In genomic region chr11:115911134-115911561, GRCm38 (mm10) we compare ENCODE assay signal across 9 mouse cellular contexts. TPM values are rescaled to one million over a fixed set of nuclear protein-coding genes. Genes with fewer than 3 reads are reported as not detected.
DNase-seq lines count a peak whose midpoint lies in the region; ATAC-seq and TF ChIP-seq lines count a peak whose summit lies in the region.
"Had no signal": no experiment of that assay in that cellular context is flagged by ENCODE, and none has a peak within 500 bp of the region (broad histone marks: within the 10 kb centered on the region; RNA-seq: fewer than 3 reads in every experiment).

No protein-coding gene starts in this region.

- H3K4me3 ChIP-seq in heart, embryonic 16.5 days (ENCODE audit: low read length): no peak overlapping the region
- no peak overlapping the region for H3K4me3 ChIP-seq in heart, adult 2 months
- H3K4me3 ChIP-seq in MEL (ENCODE audit: control insufficient read depth in 1 of 2, insufficient read depth in 1 of 2, low read depth in 2 of 2, low read length in 2 of 2): peak overlapping the region in 1 of 2 experiments; percentile 22; a peak in 1 of 4 replicates
- no peak overlapping the region for H3K4me3 ChIP-seq in intestine, embryonic 16.5 days (ENCODE audit: low read length)
- H3K4me3 ChIP-seq in megakaryocyte, embryonic 14.5 days (replicated peaks): peak overlapping the region; percentile 43
- no peak overlapping the region for H3K4me3 ChIP-seq in hindbrain, embryonic 10.5 days

- peak overlapping the region; percentile 75 for H3K27ac ChIP-seq in heart, embryonic 16.5 days (ENCODE audit: low read length)
- no peak overlapping the region for H3K27ac ChIP-seq in heart, adult 2 months
- peak overlapping the region; percentile 96 for H3K27ac ChIP-seq in MEL (ENCODE audit: control insufficient read depth, low read depth, low read length)
- H3K27ac ChIP-seq in intestine, embryonic 16.5 days (ENCODE audit: low read length): peak overlapping the region; percentile 97
- no peak overlapping the region for H3K27ac ChIP-seq in hindbrain, embryonic 10.5 days

- intact Hi-C loops in heart, adult 2 months (cut with DNase I): no loop called here

- H3K79me2 ChIP-seq in heart, adult 2 months (replicated peaks; ENCODE audit: control insufficient read depth, insufficient read depth, low read length): no peaks in the 10 kb centered on the region
- H3K79me2 ChIP-seq in MEL (ENCODE audit: control insufficient read depth, insufficient read depth, low read length, poor library complexity): no peaks in the 10 kb centered on the region

- 54% methylated on average over 5 of the region's 5 CpGs for WGBS in heart, embryonic 16.5 days
- 30% methylated on average over 5 of the region's 5 CpGs for WGBS in heart, adult 2 months
- WGBS in intestine, embryonic 16.5 days: 67% methylated on average over 5 of the region's 5 CpGs
- WGBS in hindbrain, embryonic 10.5 days: 95% methylated on average over 5 of the region's 5 CpGs

- no peak for TF ChIP-seq EP300 in heart, adult 2 months (IDR thresholded peaks at IDR 0.05; ENCODE audit: insufficient read depth, low read depth, low read length)
- TF ChIP-seq EP300 in MEL (IDR thresholded peaks at IDR 0.05; ENCODE audit: low read depth in 1 of 2, low read length in 2 of 2): peak in 1 of 2 experiments; percentile 92; a peak in 2 of 4 replicates

- 0 out of 2 replicates have a peak overlapping the region, but pooled peaks have one; percentile 21 for H3K9ac ChIP-seq in heart, embryonic 16.5 days (ENCODE audit: low read length)
- no peak overlapping the region for H3K9ac ChIP-seq in heart, adult 2 months (ENCODE audit: low read depth, low read length)
- peak overlapping the region; percentile 58 for H3K9ac ChIP-seq in MEL (ENCODE audit: control insufficient read depth, low read depth, low read length, poor library complexity, severe bottlenecking)
- peak overlapping the region; percentile 59; the same call in 1 of the 2 replicates for H3K9ac ChIP-seq in intestine, embryonic 16.5 days (ENCODE audit: low read depth, low read length)

- H3K36me3 ChIP-seq in heart, embryonic 16.5 days (ENCODE audit: control insufficient read depth, insufficient read depth): peaks cover 25% of the 10 kb centered on the region
- H3K36me3 ChIP-seq in heart, adult 2 months (ENCODE audit: control insufficient read depth, insufficient read depth, low read length): no peaks in the 10 kb centered on the region; the same call in 1 of the 2 replicates
- peaks cover 0 to 24% of the 10 kb centered on the region in 2 experiments; a peak in 2 of 4 replicates for H3K36me3 ChIP-seq in MEL (ENCODE audit: control insufficient read depth in 1 of 2, insufficient read depth in 2 of 2, low read length in 2 of 2)
- H3K36me3 ChIP-seq in intestine, embryonic 16.5 days (ENCODE audit: control insufficient read depth, insufficient read depth, low read length): no peaks in the 10 kb centered on the region
- peaks cover 87% of the 10 kb centered on the region for H3K36me3 ChIP-seq in megakaryocyte, embryonic 14.5 days (replicated peaks; ENCODE audit: low read length)
- peaks cover 74% of the 10 kb centered on the region for H3K36me3 ChIP-seq in hindbrain, embryonic 10.5 days

- DNase-seq in heart, adult 2 months: no peak
- DNase-seq in MEL (ENCODE audit: low read depth, low spot score): peak; percentile 98
- DNase-seq in right cerebral cortex, adult 18-20 months: no peak
- DNase-seq in hindbrain, embryonic 10.5 days (ENCODE audit: low spot score): no peak
- DNase-seq in adrenal gland, postnatal 14 days: no peak

- no peaks in the 10 kb centered on the region for H3K9me3 ChIP-seq in heart, embryonic 16.5 days (replicated peaks; ENCODE audit: control insufficient read depth, low read length)
- no peaks in the 10 kb centered on the region for H3K9me3 ChIP-seq in MEL (replicated peaks; ENCODE audit: insufficient read depth, low read length)
- H3K9me3 ChIP-seq in intestine, embryonic 16.5 days (ENCODE audit: control insufficient read depth, low read length): no peaks in the 10 kb centered on the region
- no peaks in the 10 kb centered on the region for H3K9me3 ChIP-seq in megakaryocyte, embryonic 14.5 days
- H3K9me3 ChIP-seq in hindbrain, embryonic 10.5 days: no peaks in the 10 kb centered on the region

- no peak overlapping the region for H3K4me2 ChIP-seq in heart, embryonic 16.5 days (ENCODE audit: low read depth, low read length)
- peak overlapping the region; percentile 30 for H3K4me2 ChIP-seq in intestine, embryonic 16.5 days (ENCODE audit: low read depth, low read length)

- no peak for TF ChIP-seq RAD21 in MEL (IDR thresholded peaks at IDR 0.05; ENCODE audit: low read depth, low read length)

- H3K4me1 ChIP-seq in heart, embryonic 16.5 days (ENCODE audit: control insufficient read depth, insufficient read depth, low read length): peaks cover 12% of the 10 kb centered on the region
- peaks cover 7% of the 10 kb centered on the region; the same call in 1 of the 2 replicates for H3K4me1 ChIP-seq in heart, adult 2 months (ENCODE audit: control insufficient read depth, insufficient read depth, low read length)
- peaks cover 0 to 29% of the 10 kb centered on the region in 2 experiments; a peak in 2 of 4 replicates for H3K4me1 ChIP-seq in MEL (ENCODE audit: control insufficient read depth in 1 of 2, insufficient read depth in 2 of 2, low read length in 2 of 2)
- H3K4me1 ChIP-seq in intestine, embryonic 16.5 days (ENCODE audit: control insufficient read depth, insufficient read depth, low read length): no peaks in the 10 kb centered on the region; the same call in 1 of the 2 replicates
- H3K4me1 ChIP-seq in megakaryocyte, embryonic 14.5 days: peaks cover 64% of the 10 kb centered on the region
- H3K4me1 ChIP-seq in hindbrain, embryonic 10.5 days (replicated peaks): peaks cover 9% of the 10 kb centered on the region; the same call in 1 of the 2 replicates

- no peaks in the 10 kb centered on the region for H3K27me3 ChIP-seq in heart, embryonic 16.5 days (ENCODE audit: control insufficient read depth, insufficient read depth, low read length)
- H3K27me3 ChIP-seq in heart, adult 2 months (ENCODE audit: control insufficient read depth, insufficient read depth, low read length): no peaks in the 10 kb centered on the region
- no peaks in the 10 kb centered on the region for H3K27me3 ChIP-seq in MEL (ENCODE audit: control insufficient read depth in 1 of 2, insufficient read depth in 2 of 2, low read length in 2 of 2)
- no peaks in the 10 kb centered on the region for H3K27me3 ChIP-seq in intestine, embryonic 16.5 days (replicated peaks; ENCODE audit: control insufficient read depth, insufficient read depth, low read length)
- H3K27me3 ChIP-seq in megakaryocyte, embryonic 14.5 days (replicated peaks): no peaks in the 10 kb centered on the region
- H3K27me3 ChIP-seq in hindbrain, embryonic 10.5 days (ENCODE audit: insufficient read depth, poor library complexity, severe bottlenecking): no peaks in the 10 kb centered on the region

- no peak for TF ChIP-seq POLR2A in heart, adult 2 months (IDR thresholded peaks at IDR 0.05; ENCODE audit: insufficient read depth, low read depth, low read length)
- peak in 1 of 2 experiments; percentile 64; a peak in 2 of 4 replicates for TF ChIP-seq POLR2A in MEL (IDR thresholded peaks at IDR 0.05; ENCODE audit: control insufficient read depth in 1 of 2, insufficient read depth in 1 of 2, low read depth in 1 of 2, low read length in 2 of 2, poor library complexity in 1 of 2)

- ATAC-seq in heart, embryonic 16.5 days (replicated peaks; ENCODE audit: extremely low read depth, insufficient read depth, low FRiP score): peak; percentile 49; the same call in 1 of the 2 replicates
- ATAC-seq in intestine, embryonic 16.5 days: peak; percentile 82
- ATAC-seq: inflammation-experienced regulatory T-cells, adult 6 months had no signal

- TF ChIP-seq CTCF in heart, adult 2 months (IDR thresholded peaks at IDR 0.05): no peak
- no peak for TF ChIP-seq CTCF in MEL (IDR thresholded peaks at IDR 0.05 in 2 of 3, conservative IDR thresholded peaks at IDR 0.05 in 1 of 3; ENCODE audit: control insufficient read depth in 1 of 3, insufficient read depth in 1 of 3, low read depth in 2 of 3, low read length in 3 of 3, poor library complexity in 1 of 3, severe bottlenecking in 1 of 3)

RNA-seq across cellular contexts. Expression of gene Smim6, which starts 0.7 kb away (rescaled TPM):
- 3.7 and 5.7 TPM in 2 replicates for polyA plus RNA-seq in heart, embryonic 16.5 days (2015; fragmentation: Nextera tagmentation; extraction: Ambion mirVana)
- total RNA-seq in heart, adult 2 months (2021): not detected
- 0.29 and 0.35 TPM in 2 replicates for polyA plus RNA-seq in heart, adult 2 months (2012; rRNA removed)
- total RNA-seq in MEL (2012; rRNA removed): 1.2 and 1.3 TPM in 2 replicates
- polyA plus RNA-seq in MEL (2012; ENCODE audit: insufficient read depth in 1 of 2, insufficient read length in 2 of 2, low read depth in 1 of 2, low replicate concordance in 2 of 2, missing spikeins in 1 of 2): 1 to 10 TPM in 1 of 2 experiments, not detected in 1; 3.8 TPM
- polyA plus RNA-seq in intestine, embryonic 16.5 days (2015; fragmentation: Nextera tagmentation; extraction: Ambion mirVana): 33.8 and 38.6 TPM in 2 replicates
- not detected in 2 replicates for polyA plus RNA-seq in megakaryocyte, embryonic 14.5 days (2012; ENCODE audit: insufficient read depth, low replicate concordance)
- polyA plus RNA-seq in hindbrain, embryonic 10.5 days (2016; fragmentation: Nextera tagmentation; extraction: Ambion mirVana): 1.4 and 1.6 TPM in 2 replicates
- not detected in 2 replicates for total RNA-seq in adrenal gland, postnatal 14 days (2021)

RNA-seq across cellular contexts. Expression of gene Smim5, which starts 11.4 kb away (rescaled TPM):
- 68.4 and 82.9 TPM in 2 replicates for polyA plus RNA-seq in heart, embryonic 16.5 days (2015; fragmentation: Nextera tagmentation; extraction: Ambion mirVana)
- 10 to 100 TPM; 10.2 to 17.8 TPM for total RNA-seq in heart, adult 2 months (2021)
- 21.8 and 32.8 TPM in 2 replicates for polyA plus RNA-seq in heart, adult 2 months (2012; rRNA removed)
- total RNA-seq in MEL (2012; rRNA removed): 24.9 and 41.0 TPM in 2 replicates
- 10 to 100 TPM in 1 of 2 experiments, not detected in 1; 24.8 TPM for polyA plus RNA-seq in MEL (2012; ENCODE audit: insufficient read depth in 1 of 2, insufficient read length in 2 of 2, low read depth in 1 of 2, low replicate concordance in 2 of 2, missing spikeins in 1 of 2)
- 1.6 and 3.1 TPM in 2 replicates for polyA plus RNA-seq in intestine, embryonic 16.5 days (2015; fragmentation: Nextera tagmentation; extraction: Ambion mirVana)
- 6.7 and 13.1 TPM in 2 replicates for polyA plus RNA-seq in megakaryocyte, embryonic 14.5 days (2012; ENCODE audit: insufficient read depth, low replicate concordance)
- 1.4 and 4.2 TPM in 2 replicates for polyA plus RNA-seq in hindbrain, embryonic 10.5 days (2016; fragmentation: Nextera tagmentation; extraction: Ambion mirVana)
- total RNA-seq in adrenal gland, postnatal 14 days (2021): 0.82 and 1.3 TPM in 2 replicates

RNA-seq across cellular contexts. Expression of gene Sap30bp, which starts 21.9 kb away (rescaled TPM):
- 20.2 and 23.5 TPM in 2 replicates for polyA plus RNA-seq in heart, embryonic 16.5 days (2015; fragmentation: Nextera tagmentation; extraction: Ambion mirVana)
- 10 to 100 TPM; 16.4 to 18.1 TPM for total RNA-seq in heart, adult 2 months (2021)
- polyA plus RNA-seq in heart, adult 2 months (2012; rRNA removed): 9.1 and 10.8 TPM in 2 replicates
- total RNA-seq in MEL (2012; rRNA removed): 51.6 and 69.2 TPM in 2 replicates
- polyA plus RNA-seq in MEL (2012; ENCODE audit: insufficient read depth in 1 of 2, insufficient read length in 2 of 2, low read depth in 1 of 2, low replicate concordance in 2 of 2, missing spikeins in 1 of 2): 10 to 100 TPM in 1 of 2 experiments, not detected in 1; 49.1 TPM
- polyA plus RNA-seq in intestine, embryonic 16.5 days (2015; fragmentation: Nextera tagmentation; extraction: Ambion mirVana): 27.3 and 29.2 TPM in 2 replicates
- 13.5 and 14.4 TPM in 2 replicates for polyA plus RNA-seq in megakaryocyte, embryonic 14.5 days (2012; ENCODE audit: insufficient read depth, low replicate concordance)
- polyA plus RNA-seq in hindbrain, embryonic 10.5 days (2016; fragmentation: Nextera tagmentation; extraction: Ambion mirVana): 44.7 and 52.5 TPM in 2 replicates
- 40.9 and 42.9 TPM in 2 replicates for total RNA-seq in adrenal gland, postnatal 14 days (2021)

RNA-seq across cellular contexts. Expression of gene Recql5, which starts 22.1 kb away (rescaled TPM):
- polyA plus RNA-seq in heart, embryonic 16.5 days (2015; fragmentation: Nextera tagmentation; extraction: Ambion mirVana): 13.2 and 13.6 TPM in 2 replicates
- total RNA-seq in heart, adult 2 months (2021): 1 to 10 TPM; 6.8 to 7.4 TPM
- polyA plus RNA-seq in heart, adult 2 months (2012; rRNA removed): 10.2 and 12.2 TPM in 2 replicates
- total RNA-seq in MEL (2012; rRNA removed): 16.7 and 20.3 TPM in 2 replicates
- polyA plus RNA-seq in MEL (2012; ENCODE audit: insufficient read depth in 1 of 2, insufficient read length in 2 of 2, low read depth in 1 of 2, low replicate concordance in 2 of 2, missing spikeins in 1 of 2): 10 to 100 TPM in 1 of 2 experiments, not detected in 1; 21.5 TPM
- polyA plus RNA-seq in intestine, embryonic 16.5 days (2015; fragmentation: Nextera tagmentation; extraction: Ambion mirVana): 15.7 and 16.7 TPM in 2 replicates
- polyA plus RNA-seq in megakaryocyte, embryonic 14.5 days (2012; ENCODE audit: insufficient read depth, low replicate concordance): 9.5 and 10.4 TPM in 2 replicates
- polyA plus RNA-seq in hindbrain, embryonic 10.5 days (2016; fragmentation: Nextera tagmentation; extraction: Ambion mirVana): 27.3 and 28.8 TPM in 2 replicates
- 18.3 and 22.3 TPM in 2 replicates for total RNA-seq in adrenal gland, postnatal 14 days (2021)

RNA-seq across cellular contexts. Expression of gene Myo15b, which starts 52.9 kb away (rescaled TPM):
- 0.17 and 1.7 TPM in 2 replicates for polyA plus RNA-seq in heart, embryonic 16.5 days (2015; fragmentation: Nextera tagmentation; extraction: Ambion mirVana)
- under 1 TPM in 1 of 2 experiments, not detected in 1; 0.05 TPM for total RNA-seq in heart, adult 2 months (2021)
- polyA plus RNA-seq in heart, adult 2 months (2012; rRNA removed): 0.20 and 0.29 TPM in 2 replicates
- 1.3 and 1.5 TPM in 2 replicates for total RNA-seq in MEL (2012; rRNA removed)
- polyA plus RNA-seq in MEL (2012; ENCODE audit: insufficient read depth in 1 of 2, insufficient read length in 2 of 2, low read depth in 1 of 2, low replicate concordance in 2 of 2, missing spikeins in 1 of 2): 1 to 10 TPM in 1 of 2 experiments, not detected in 1; 3.2 TPM
- polyA plus RNA-seq in intestine, embryonic 16.5 days (2015; fragmentation: Nextera tagmentation; extraction: Ambion mirVana): 168 and 230 TPM in 2 replicates
- polyA plus RNA-seq in megakaryocyte, embryonic 14.5 days (2012; ENCODE audit: insufficient read depth, low replicate concordance): 0.48 TPM in 1 of 2 replicates, not detected in the other
- 0.19 and 0.21 TPM in 2 replicates for polyA plus RNA-seq in hindbrain, embryonic 10.5 days (2016; fragmentation: Nextera tagmentation; extraction: Ambion mirVana)
- total RNA-seq in adrenal gland, postnatal 14 days (2021): 0.26 TPM in 1 of 2 replicates, not detected in the other
- polyA plus RNA-seq: inflammation-experienced regulatory T-cells, adult 6 months had no signal

Comparison
In these comparisons a context has a peak if more than half of its experiments do, and no peak if none do; other contexts are left out.
1. H3K27ac ChIP-seq: peak in heart, embryonic 16.5 days (single experiment), MEL (single experiment) and intestine, embryonic 16.5 days (single experiment); none in heart, adult 2 months (single experiment) and hindbrain, embryonic 10.5 days (single experiment).